In the genomic region with DNA sequence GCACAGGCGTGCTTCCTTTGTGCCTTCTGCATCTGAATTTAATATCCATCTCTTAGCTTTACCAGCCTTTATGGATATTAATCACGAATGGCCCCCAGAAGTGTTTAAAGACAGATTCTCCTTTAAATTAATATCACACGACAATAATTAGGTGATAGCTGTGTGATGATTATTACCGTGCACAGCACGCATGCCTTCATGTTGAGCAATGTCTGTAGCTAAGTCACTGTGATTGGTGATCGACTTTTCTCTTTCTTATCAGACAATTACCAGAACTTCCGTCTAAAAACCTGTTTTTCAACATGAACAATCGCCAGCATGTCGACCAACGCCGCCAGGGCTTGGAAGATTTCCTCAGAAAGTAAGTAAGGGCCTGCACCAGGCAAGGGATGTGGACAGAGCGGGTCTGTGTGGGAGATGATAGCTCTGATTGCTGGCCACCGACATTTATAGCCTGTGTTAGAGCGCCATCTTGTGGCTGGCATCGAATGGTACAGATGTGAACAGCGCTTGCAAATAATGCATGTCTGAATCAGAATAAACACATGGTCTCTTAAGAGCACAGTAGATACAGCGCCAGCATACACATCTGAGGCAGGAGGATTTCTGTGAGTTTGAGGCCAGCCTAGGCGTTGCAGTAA, we compare ENCODE assay signal across 8 mouse cellular contexts. TPM values are rescaled to one million over a fixed set of nuclear protein-coding genes. Genes with fewer than 3 reads are reported as not detected.
DNase-seq lines count a peak whose midpoint lies in the region; ATAC-seq and TF ChIP-seq lines count a peak whose summit lies in the region.

No protein-coding gene starts in this region.

- peak; percentile 55 to 56 for DNase-seq in spleen, postnatal 36 days (ENCODE audit: low spot score in 2 of 2)

- no peaks in the 10 kb centered on the region for H3K4me1 ChIP-seq in bone marrow macrophage, adult 2 months (ENCODE audit: control insufficient read depth, insufficient read depth, low read length)
- H3K4me1 ChIP-seq in embryonic facial prominence, embryonic 15.5 days = peaks cover 3% of the 10 kb centered on the region; the same call in 1 of the 2 replicates
- no peaks in the 10 kb centered on the region for H3K4me1 ChIP-seq in heart, embryonic 11.5 days (ENCODE audit: control insufficient read depth, insufficient read depth, low read length)
- H3K4me1 ChIP-seq in kidney, embryonic 15.5 days = 0 out of 2 replicates have a peak, but pooled peaks cover 4% of the 10 kb centered on the region
- no peaks in the 10 kb centered on the region for H3K4me1 ChIP-seq in limb, embryonic 15.5 days

- no peak overlapping the region for H3K4me2 ChIP-seq in embryonic facial prominence, embryonic 15.5 days (replicated peaks)
- H3K4me2 ChIP-seq in heart, embryonic 11.5 days = no peak overlapping the region
- H3K4me2 ChIP-seq in kidney, embryonic 15.5 days = no peak overlapping the region
- H3K4me2 ChIP-seq in limb, embryonic 15.5 days = no peak overlapping the region

- no peak overlapping the region for H3K4me3 ChIP-seq in C2C12 (ENCODE audit: insufficient read depth, poor library complexity, severe bottlenecking)
- no peak overlapping the region for H3K4me3 ChIP-seq in bone marrow macrophage, adult 2 months (ENCODE audit: insufficient read depth, low read length)
- no peak overlapping the region for H3K4me3 ChIP-seq in embryonic facial prominence, embryonic 15.5 days (replicated peaks)
- H3K4me3 ChIP-seq in heart, embryonic 11.5 days (ENCODE audit: low read depth, low read length) = no peak overlapping the region
- no peak overlapping the region for H3K4me3 ChIP-seq in kidney, embryonic 15.5 days (replicated peaks)
- H3K4me3 ChIP-seq in limb, embryonic 15.5 days = no peak overlapping the region

- TF ChIP-seq CTCF in C2C12 (IDR thresholded peaks at IDR 0.05; ENCODE audit: control insufficient read depth, insufficient read depth, insufficient read length) = peak; percentile 79
- TF ChIP-seq CTCF in bone marrow macrophage, adult 2 months (IDR thresholded peaks at IDR 0.05; ENCODE audit: low read depth, low read length) = peak; percentile 55

- no peak overlapping the region for H3ac ChIP-seq in C2C12 (ENCODE audit: control insufficient read depth, insufficient read length, low read depth)

- no peaks in the 10 kb centered on the region for H3K9me3 ChIP-seq in embryonic facial prominence, embryonic 15.5 days (replicated peaks)
- H3K9me3 ChIP-seq in heart, embryonic 11.5 days (replicated peaks; ENCODE audit: control insufficient read depth, low read length) = no peaks in the 10 kb centered on the region
- no peaks in the 10 kb centered on the region for H3K9me3 ChIP-seq in kidney, embryonic 15.5 days (replicated peaks)
- H3K9me3 ChIP-seq in limb, embryonic 15.5 days = no peaks in the 10 kb centered on the region

- no peaks in the 10 kb centered on the region for H3K27me3 ChIP-seq in C2C12 (ENCODE audit: control insufficient read depth, insufficient read depth, insufficient read length)
- H3K27me3 ChIP-seq in embryonic facial prominence, embryonic 15.5 days = no peaks in the 10 kb centered on the region
- no peaks in the 10 kb centered on the region for H3K27me3 ChIP-seq in heart, embryonic 11.5 days (ENCODE audit: control insufficient read depth, insufficient read depth, low read length)
- no peaks in the 10 kb centered on the region for H3K27me3 ChIP-seq in kidney, embryonic 15.5 days
- H3K27me3 ChIP-seq in limb, embryonic 15.5 days = no peaks in the 10 kb centered on the region

- no peak overlapping the region for H3K27ac ChIP-seq in bone marrow macrophage, adult 2 months (ENCODE audit: insufficient read depth, low read depth, low read length)
- H3K27ac ChIP-seq in embryonic facial prominence, embryonic 15.5 days (replicated peaks) = no peak overlapping the region
- no peak overlapping the region for H3K27ac ChIP-seq in heart, embryonic 11.5 days (ENCODE audit: low read depth, low read length)
- no peak overlapping the region for H3K27ac ChIP-seq in kidney, embryonic 15.5 days
- no peak overlapping the region for H3K27ac ChIP-seq in limb, embryonic 15.5 days

- no peak for TF ChIP-seq POLR2A in bone marrow macrophage, adult 2 months (IDR thresholded peaks at IDR 0.05; ENCODE audit: borderline replicate concordance, low read depth, low read length)

- H3K9ac ChIP-seq in embryonic facial prominence, embryonic 15.5 days = no peak overlapping the region
- H3K9ac ChIP-seq in heart, embryonic 11.5 days (ENCODE audit: low read depth, low read length) = no peak overlapping the region
- H3K9ac ChIP-seq in kidney, embryonic 15.5 days = no peak overlapping the region
- H3K9ac ChIP-seq in limb, embryonic 15.5 days = no peak overlapping the region

- no peaks in the 10 kb centered on the region for H3K36me3 ChIP-seq in C2C12 (ENCODE audit: control insufficient read depth, insufficient read depth)
- no peaks in the 10 kb centered on the region for H3K36me3 ChIP-seq in embryonic facial prominence, embryonic 15.5 days
- no peaks in the 10 kb centered on the region; the same call in 1 of the 2 replicates for H3K36me3 ChIP-seq in heart, embryonic 11.5 days (ENCODE audit: control insufficient read depth, insufficient read depth, low read length)
- H3K36me3 ChIP-seq in kidney, embryonic 15.5 days = no peaks in the 10 kb centered on the region
- H3K36me3 ChIP-seq in limb, embryonic 15.5 days = no peaks in the 10 kb centered on the region

- whole genome bisulfite sequencing in embryonic facial prominence, embryonic 15.5 days = 19% methylated on average over 18 of the region's 18 CpGs
- 23% methylated on average over 18 of the region's 18 CpGs for WGBS in heart, embryonic 11.5 days (ENCODE audit: insufficient replicate concordance)
- 31% methylated on average over 18 of the region's 18 CpGs for WGBS in kidney, embryonic 15.5 days
- WGBS in limb, embryonic 15.5 days = 21% methylated on average over 18 of the region's 18 CpGs

- H3K79me2 ChIP-seq in C2C12 (ENCODE audit: control insufficient read depth, insufficient read depth) = no peaks in the 10 kb centered on the region

- peak; percentile 66 for ATAC-seq in embryonic facial prominence, embryonic 15.5 days (ENCODE audit: insufficient number of reproducible peaks, low FRiP score, low TSS enrichment, low read depth)
- ATAC-seq in heart, embryonic 11.5 days (replicated peaks; ENCODE audit: insufficient number of reproducible peaks, low FRiP score, low TSS enrichment) = peak; percentile 56; the same call in 1 of the 2 replicates
- ATAC-seq in kidney, embryonic 15.5 days (replicated peaks; ENCODE audit: low FRiP score) = peak; percentile 77
- ATAC-seq in limb, embryonic 15.5 days (ENCODE audit: insufficient number of reproducible peaks, low FRiP score, low TSS enrichment, low read depth) = peak; percentile 72
- peak; percentile 82 for ATAC-seq in monocyte, adult 5-6 weeks (replicated peaks; ENCODE audit: insufficient number of reproducible peaks, low FRiP score, low TSS enrichment, poor library complexity, severe bottlenecking)

- no peaks in the 10 kb centered on the region for H3K79me3 ChIP-seq in C2C12 (ENCODE audit: low read depth)

TF ChIP-seq in C2C12, 6 proteins besides CTCF, POLR2A, EP300 and RAD21:
- TF ChIP-seq FOSL1 (IDR thresholded peaks at IDR 0.05; ENCODE audit: insufficient read depth, low read length, poor library complexity, severe bottlenecking) (no peak), CEBPB (IDR thresholded peaks at IDR 0.05; ENCODE audit: low read depth) (no peak), MYOG (IDR thresholded peaks at IDR 0.05; ENCODE audit: control insufficient read depth, extremely low read depth, insufficient read length) (no peak), MAX (IDR thresholded peaks at IDR 0.05) (no peak), MYOD1 (IDR thresholded peaks at IDR 0.05; ENCODE audit: control insufficient read depth, insufficient read length, low read depth) (no peak), USF1 (IDR thresholded peaks at IDR 0.05; ENCODE audit: low read depth) (no peak)

RNA-seq across cellular contexts. Expression of gene Snx10, which starts 56.5 kb away (rescaled TPM):
- polyA plus RNA-seq in C2C12 (2012; fragmentation: generic; extraction: Trizol) = 1.1 TPM
- 101 and 105 TPM in 2 replicates for polyA plus RNA-seq in bone marrow macrophage, adult 2 months (2012; ENCODE audit: insufficient read depth, insufficient read length, missing spikeins)
- polyA plus RNA-seq in embryonic facial prominence, embryonic 15.5 days (2015; fragmentation: Nextera tagmentation; extraction: Ambion mirVana) = 13.4 and 13.8 TPM in 2 replicates
- 23.0 and 26.1 TPM in 2 replicates for polyA plus RNA-seq in heart, embryonic 11.5 days (2014; fragmentation: Nextera tagmentation; extraction: Ambion mirVana)
- polyA plus RNA-seq in kidney, embryonic 15.5 days (2015; fragmentation: Nextera tagmentation; extraction: Ambion mirVana) = 16.1 and 18.4 TPM in 2 replicates
- polyA plus RNA-seq in limb, embryonic 15.5 days (2015; fragmentation: Nextera tagmentation; extraction: Ambion mirVana) = 10.0 and 13.0 TPM in 2 replicates
- total RNA-seq in monocyte, adult 5-6 weeks (2017) = 79.7 to 97.3 TPM (median 87.0 TPM) in 3 replicates
